Mouse (Mus musculus) neural tube, embryonic 11.5 days (tissue): ENCODE results near the gene Grk5. TPM values are rescaled to one million over a fixed set of nuclear protein-coding genes. Genes with fewer than 3 reads are reported as not detected.
"Not testable (repeated sequence)": the region's sequence is repeated elsewhere in the genome, so short reads cannot be mapped to it uniquely, and the experiment has no call there.

Experiments used
- ATAC-seq: fragments of 200-750 bp; cut with Nextera tagmentation; 2 replicates; pipeline ENCODE4 v1.8.0; 2017; ENCODE audit warnings: moderate number of reproducible peaks, mild to moderate bottlenecking, moderate TSS enrichment, moderate library complexity; ENCODE audit not compliant: insufficient read depth, low FRiP score, low TSS enrichment
- DNase-seq: peaks from one replicate; pipeline ENCODE4 v3.0.0-alpha.2; 2015; ENCODE audit warnings: low spot score
- H3K27ac ChIP-seq: fragments of 300-500 bp; sonication (generic); 2 replicates; pipeline ENCODE4 v1.5.1; 2014; ENCODE audit warnings: low read depth, mild to moderate bottlenecking, low read length
- H3K27me3 ChIP-seq: fragments of 300-500 bp; sonication (generic); 2 replicates; pipeline ENCODE4 v1.6.1; 2014; ENCODE audit warnings: mild to moderate bottlenecking, low read length, mixed read lengths; ENCODE audit not compliant: control insufficient read depth, insufficient read depth
- H3K36me3 ChIP-seq: fragments of 300-500 bp; sonication (generic); 2 replicates; pipeline ENCODE4 v1.6.1; 2014; ENCODE audit warnings: mild to moderate bottlenecking, low read length, moderate library complexity, mixed read lengths; ENCODE audit not compliant: control insufficient read depth, insufficient read depth
- H3K4me1 ChIP-seq: fragments of 300-500 bp; sonication (generic); 2 replicates; pipeline ENCODE4 v1.6.1; 2014; ENCODE audit warnings: low read length, mixed read lengths; ENCODE audit not compliant: control insufficient read depth, insufficient read depth
- H3K4me2 ChIP-seq: fragments of 300-500 bp; sonication (generic); 2 replicates; pipeline ENCODE4 v1.6.1; 2014; ENCODE audit warnings: low read depth, mild to moderate bottlenecking, moderate library complexity
- H3K4me3 ChIP-seq: fragments of 300-500 bp; sonication (generic); 2 replicates; pipeline ENCODE4 v1.5.1; 2014; ENCODE audit warnings: low read depth, low read length
- H3K9ac ChIP-seq: fragments of 300-500 bp; sonication (generic); 2 replicates; pipeline ENCODE4 v1.6.1; 2014; ENCODE audit warnings: mild to moderate bottlenecking, low read length
- H3K9me3 ChIP-seq: fragments of 300-500 bp; sonication (generic); 2 replicates; pipeline ENCODE4 v1.6.1; 2016; ENCODE audit warnings: low read length; ENCODE audit not compliant: control insufficient read depth
- WGBS: fragments of 180-500 bp; shearing (Covaris S2); extraction: QIAGEN DNeasy Blood & Tissue Kit; methylation state at CpG from one replicate; pipeline ENCODE4 v1.1.7; 2014; 5-methylcytosine and 5-hydroxymethylcytosine counted together
- polyA plus RNA-seq: library from polyadenylated mRNA; unstranded; fragments of >200 nt; fragmentation: Nextera tagmentation; extraction: Ambion mirVana; gene quantifications from 2 replicates; pipeline ENCODE4 v1.2.1, GENCODE M21; 2014

Gene Grk5
- polyA plus RNA-seq: 2.6 and 3.4 TPM in 2 replicates

DNA sequence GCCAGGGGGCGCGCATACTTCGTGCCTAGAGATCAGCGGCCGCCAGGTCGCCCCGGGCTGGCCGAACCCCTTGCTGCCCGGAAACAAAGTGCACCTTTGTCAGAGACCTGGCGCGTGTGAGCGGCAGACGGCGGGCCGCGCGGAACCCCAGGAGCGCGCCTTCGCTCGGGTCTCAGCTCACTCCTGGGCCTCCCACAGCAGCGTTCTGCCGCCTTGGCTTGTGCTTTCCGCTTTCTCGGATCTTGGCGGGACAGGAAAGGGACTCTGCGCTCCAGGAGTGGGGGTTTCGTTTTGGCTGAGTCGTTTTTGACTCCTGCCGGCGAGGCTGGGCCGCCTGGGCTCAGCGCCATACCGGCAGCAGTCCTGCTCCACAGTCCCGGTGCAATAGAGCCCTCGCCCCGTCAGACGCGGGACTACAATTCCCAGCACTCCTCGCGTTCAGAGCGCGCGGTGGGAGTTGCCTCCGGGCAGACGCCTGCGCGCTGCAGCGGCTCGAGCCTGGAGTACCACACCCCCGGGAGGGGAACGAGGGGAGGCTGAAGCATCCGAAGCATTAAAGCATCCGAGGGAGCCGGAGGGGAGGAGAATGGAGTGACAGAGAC lies at the start of gene Grk5:
Grk5 (plus strand) TSS at position 36 of the 602 bp plus-strand sequence.
- peak within 1 kb of the TSS; percentile 61 for H3K4me3 ChIP-seq
- H3K9ac ChIP-seq: peak within 1 kb of the TSS; percentile 89
- ATAC-seq (peak; percentile 97), DNase-seq (peak; percentile 96)
- no peaks in the 10 kb centered on the region for H3K9me3 ChIP-seq
- peak within 1 kb of the TSS; percentile 87 for H3K27ac ChIP-seq
- no peaks in the 10 kb centered on the region for H3K27me3 ChIP-seq
- WGBS: 0% methylated on average over 54 of the region's 55 CpGs
- peaks cover 6% of the 10 kb centered on the region; the same call in 1 of the 2 replicates for H3K4me1 ChIP-seq
- H3K36me3 ChIP-seq: no peaks in the 10 kb centered on the region
- peak within 1 kb of the TSS; percentile 73 for H3K4me2 ChIP-seq

DNA sequence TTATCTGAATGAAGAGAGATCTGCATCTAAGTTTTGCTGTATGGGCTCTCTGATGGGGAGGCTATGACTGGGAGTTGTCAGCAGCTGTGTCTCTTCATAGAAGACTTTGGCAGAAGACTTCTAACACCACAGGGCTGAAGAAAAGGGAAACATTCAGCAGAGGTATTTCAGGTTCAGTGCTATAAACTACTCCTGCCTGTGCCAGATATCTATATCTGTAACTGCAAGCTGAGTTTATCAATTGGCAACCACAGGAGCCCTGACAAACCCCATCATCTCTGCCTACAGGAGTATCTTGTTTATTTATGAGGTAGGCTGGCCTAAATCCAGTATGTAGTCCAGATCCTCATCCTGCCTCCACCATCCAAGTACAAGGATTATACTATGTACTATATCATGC lies 46.2 kb upstream of the Grk5 start:
- DNase-seq: no peak
- H3K4me2 ChIP-seq: no peak overlapping the region

DNA sequence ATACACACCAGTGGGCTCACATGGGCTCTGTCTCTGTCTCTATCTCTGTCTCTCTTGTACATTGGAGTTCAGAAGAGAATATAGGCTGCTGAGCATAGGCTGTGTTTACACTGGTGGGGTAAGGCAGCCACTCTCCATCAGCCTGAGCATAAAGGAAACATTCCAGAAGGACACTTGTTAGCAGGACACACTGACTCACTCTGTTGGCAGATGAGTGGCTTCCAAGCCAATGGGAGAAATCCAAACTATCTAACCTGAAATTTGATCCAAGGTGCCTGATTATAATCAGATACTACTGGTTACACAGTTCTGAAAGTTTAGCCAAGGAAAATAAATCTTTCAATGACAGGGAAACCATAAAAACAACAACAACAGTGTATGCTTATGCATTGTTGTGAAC lies 43.8 kb upstream of the Grk5 start:
- Histone ChIP-seq H3K4me1 (no peaks in the 10 kb centered on the region), H3K4me3 (no peak overlapping the region), H3K27ac (no peak overlapping the region), H3K9me3 (no peaks in the 10 kb centered on the region), H3K27me3 (no peaks in the 10 kb centered on the region), H3K4me2 (no peak overlapping the region), H3K9ac (no peak overlapping the region), H3K36me3 (no peaks in the 10 kb centered on the region)
- ATAC-seq (no peak), DNase-seq (no peak)

More for the DNA sequence above, 46.2 kb upstream of the Grk5 start:
- Histone ChIP-seq H3K4me3 (no peak overlapping the region), H3K9me3 (no peaks in the 10 kb centered on the region), H3K9ac (no peak overlapping the region), H3K36me3 (no peaks in the 10 kb centered on the region), H3K27me3 (no peaks in the 10 kb centered on the region), H3K4me1 (no peaks in the 10 kb centered on the region), H3K27ac (no peak overlapping the region)
- ATAC-seq: no peak

DNA sequence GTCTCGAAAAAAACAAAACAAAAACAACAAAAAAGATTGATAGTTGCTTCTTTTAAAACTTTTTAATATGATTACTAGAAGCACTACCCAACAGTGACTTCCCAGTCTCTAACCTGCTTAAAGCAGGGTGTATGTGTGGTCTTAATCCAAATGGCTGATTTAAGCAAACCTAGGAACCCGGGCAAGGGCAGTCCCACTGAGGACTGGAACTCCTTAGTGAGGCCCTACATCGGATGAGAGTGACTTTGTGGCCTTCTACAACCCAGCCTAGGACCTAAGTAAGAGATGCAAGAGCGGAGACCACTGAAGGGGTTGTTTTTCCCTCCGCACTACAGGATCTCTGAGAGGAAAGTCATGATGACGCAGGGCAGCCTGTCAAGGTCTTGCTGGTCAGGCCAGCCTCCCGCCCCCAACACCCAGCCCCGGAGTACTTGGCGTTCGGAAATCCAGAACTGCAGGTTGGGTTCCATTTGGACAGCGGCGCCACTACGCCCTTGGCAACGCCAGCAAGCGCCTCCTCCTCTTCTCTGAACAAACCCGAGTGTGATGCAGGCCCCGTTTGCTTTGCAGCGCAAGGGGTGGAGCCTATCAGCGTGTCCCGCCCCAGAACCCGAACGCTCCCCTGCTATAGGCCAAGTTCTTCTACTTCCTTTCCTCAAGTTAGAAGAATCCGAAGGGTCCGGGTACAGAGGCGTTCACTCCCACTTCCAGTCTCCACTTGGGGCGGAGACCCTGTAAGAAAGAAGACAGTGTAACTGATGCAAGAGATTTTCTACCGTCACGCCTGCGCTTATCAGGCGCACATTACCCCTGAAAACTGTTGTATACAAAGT lies 28.5 kb upstream of the Grk5 start, which contains the start of gene Sfxn4:
Sfxn4 (minus strand) TSS at position 612 of the 833 bp plus-strand sequence.
- H3K9ac ChIP-seq: peak within 1 kb of the TSS; percentile 45
- 0 out of 2 replicates have a peak, but pooled peaks cover 3% of the 10 kb centered on the region for H3K36me3 ChIP-seq
- H3K4me1 ChIP-seq: no peaks in the 10 kb centered on the region
- H3K4me2 ChIP-seq: peak within 1 kb of the TSS; percentile 41
- no peak within 1 kb of the TSS for H3K27ac ChIP-seq
- H3K4me3 ChIP-seq: peak within 1 kb of the TSS; percentile 31
- no peaks in the 10 kb centered on the region for H3K9me3 ChIP-seq
- H3K27me3 ChIP-seq: no peaks in the 10 kb centered on the region
- peak; percentile 91 for DNase-seq
- WGBS: 5% methylated on average over 30 of the region's 30 CpGs
- peak; percentile 99 for ATAC-seq

DNA sequence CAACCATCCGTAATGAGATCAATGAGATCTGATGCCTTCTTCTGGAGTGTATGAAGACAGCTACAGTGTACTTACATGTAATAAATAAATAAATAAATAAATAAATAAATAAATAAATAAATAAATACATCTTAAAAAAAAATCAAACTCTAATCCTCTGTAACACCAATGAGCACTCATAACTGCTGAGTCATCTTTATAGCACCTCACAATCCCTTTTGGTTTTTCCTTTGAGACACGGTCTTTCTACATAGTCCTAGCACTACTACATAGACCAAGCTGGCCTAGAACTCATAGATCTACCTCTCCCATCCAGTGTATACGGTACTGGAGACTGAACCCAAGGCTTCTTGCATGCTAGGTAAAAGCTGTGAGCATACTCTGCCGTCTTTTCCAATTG lies 23.4 kb upstream of the Grk5 start:
- DNase-seq, H3K4me3 ChIP-seq, H3K36me3 ChIP-seq, H3K27me3 ChIP-seq, H3K4me1 ChIP-seq, H3K4me2 ChIP-seq, H3K9ac ChIP-seq, H3K9me3 ChIP-seq, H3K27ac ChIP-seq, ATAC-seq: not testable (repeated sequence)
- WGBS: 95% methylated on average over 4 of the region's 4 CpGs

DNA sequence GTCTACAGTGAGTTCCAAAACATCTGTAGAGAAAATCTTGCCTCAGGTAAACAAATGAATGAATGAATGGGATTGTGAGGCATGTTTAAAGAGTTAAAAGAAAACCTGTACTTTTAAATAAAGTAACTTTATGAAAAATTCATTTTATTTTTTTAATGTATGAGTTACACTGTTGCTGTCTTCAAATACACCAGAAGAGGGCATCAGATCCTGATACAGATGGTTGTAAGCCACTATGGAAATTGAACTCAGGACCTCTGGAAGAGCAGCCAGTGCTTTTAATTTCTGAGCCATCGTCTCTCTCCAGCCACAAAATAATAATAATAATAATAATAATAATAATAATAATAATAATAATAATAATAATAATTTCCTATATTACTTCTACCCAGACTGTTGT lies 19.1 kb upstream of the Grk5 start:
- no peaks in the 10 kb centered on the region for H3K27me3 ChIP-seq
- H3K9ac ChIP-seq: no peak overlapping the region
- H3K36me3 ChIP-seq: peaks cover 2% of the 10 kb centered on the region; the same call in 1 of the 2 replicates
- no peak overlapping the region for H3K27ac ChIP-seq
- no peak overlapping the region for H3K4me3 ChIP-seq
- H3K4me1 ChIP-seq: no peaks in the 10 kb centered on the region
- H3K4me2 ChIP-seq: no peak overlapping the region
- DNase-seq (no peak), ATAC-seq (no peak)
- WGBS: 87% methylated on average over 1 of the region's 1 CpGs
- H3K9me3 ChIP-seq: no peaks in the 10 kb centered on the region

DNA sequence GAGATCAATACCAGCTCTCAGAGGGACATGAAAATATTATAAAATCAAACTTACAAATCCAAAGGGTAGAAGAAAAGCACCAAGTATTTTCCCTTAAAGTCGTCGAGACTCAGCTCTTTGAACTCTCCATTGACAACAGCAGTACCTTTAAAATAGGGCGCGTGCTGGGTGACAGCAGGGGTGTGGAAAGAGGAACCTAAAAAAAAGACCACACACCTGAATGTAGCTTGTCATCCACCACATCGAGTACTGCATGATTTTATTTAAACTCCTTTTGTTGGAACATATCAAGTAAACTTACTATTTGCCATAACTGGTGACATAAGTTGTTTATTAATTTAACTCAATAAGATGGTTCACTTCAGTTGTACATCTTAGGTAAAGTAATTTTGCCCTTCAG lies 18.2 kb upstream of the Grk5 start:
- Histone ChIP-seq H3K27ac (no peak overlapping the region), H3K4me1 (no peaks in the 10 kb centered on the region), H3K4me2 (no peak overlapping the region), H3K9me3 (no peaks in the 10 kb centered on the region), H3K27me3 (no peaks in the 10 kb centered on the region), H3K36me3 (peaks cover 2% of the 10 kb centered on the region; the same call in 1 of the 2 replicates), H3K9ac (no peak overlapping the region), H3K4me3 (no peak overlapping the region)
- WGBS: 93% methylated on average over 5 of the region's 5 CpGs
- DNase-seq: no peak
- ATAC-seq: no peak

DNA sequence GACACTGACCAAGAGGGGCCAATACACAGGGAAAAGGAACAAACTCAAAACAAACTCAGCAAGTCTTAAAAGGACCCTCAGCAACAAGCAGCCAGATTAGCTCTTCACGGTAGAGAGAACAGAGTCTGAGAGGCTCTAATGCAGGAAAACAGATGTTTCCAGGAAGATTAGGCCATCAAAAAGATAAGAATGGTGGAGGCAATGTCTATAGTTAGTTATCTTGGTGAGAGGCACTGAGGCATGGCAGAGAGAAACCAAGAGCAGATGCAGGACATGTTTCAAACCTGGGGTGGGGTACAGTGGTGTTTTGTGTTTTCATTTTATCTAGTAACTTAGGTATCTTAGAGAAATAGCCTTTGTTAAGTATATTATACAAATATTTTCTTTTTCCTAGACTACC lies 17.3 kb upstream of the Grk5 start:
- H3K27me3 ChIP-seq: no peaks in the 10 kb centered on the region
- WGBS: 69% methylated on average over 1 of the region's 1 CpGs
- no peak overlapping the region for H3K4me3 ChIP-seq
- no peak overlapping the region for H3K27ac ChIP-seq
- no peak for DNase-seq
- H3K36me3 ChIP-seq: peaks cover 2% of the 10 kb centered on the region; the same call in 1 of the 2 replicates
- no peak overlapping the region for H3K9ac ChIP-seq
- H3K4me1 ChIP-seq: no peaks in the 10 kb centered on the region
- no peak overlapping the region for H3K4me2 ChIP-seq
- no peaks in the 10 kb centered on the region for H3K9me3 ChIP-seq
- no peak for ATAC-seq
